Mouse (Mus musculus) MEL (cell line): ENCODE results near the gene Mup6.

Source experiments
- CHD1 ChIP-seq: IDR thresholded peaks from 2 replicates; pipeline ENCODE4 v1.6.1; 2012; ENCODE audit warnings: low read depth, mild to moderate bottlenecking, inconsistent platforms, low read length, improper control_type of control experiment
- EP300 ChIP-seq, 2 experiments: IDR thresholded peaks; 2 replicates each; pipeline ENCODE4 v1.6.1; 2011; ENCODE audit warnings: improper control_type of control experiment in 2 of 2, low read length in 2 of 2, low read depth in 1 of 2, mild to moderate bottlenecking in 1 of 2
- TAL1 ChIP-seq: IDR thresholded peaks from 2 replicates; pipeline ENCODE4 v1.6.1; 2012; ENCODE audit warnings: mild to moderate bottlenecking, inconsistent platforms, low read length, moderate library complexity, mixed read lengths

DNA sequence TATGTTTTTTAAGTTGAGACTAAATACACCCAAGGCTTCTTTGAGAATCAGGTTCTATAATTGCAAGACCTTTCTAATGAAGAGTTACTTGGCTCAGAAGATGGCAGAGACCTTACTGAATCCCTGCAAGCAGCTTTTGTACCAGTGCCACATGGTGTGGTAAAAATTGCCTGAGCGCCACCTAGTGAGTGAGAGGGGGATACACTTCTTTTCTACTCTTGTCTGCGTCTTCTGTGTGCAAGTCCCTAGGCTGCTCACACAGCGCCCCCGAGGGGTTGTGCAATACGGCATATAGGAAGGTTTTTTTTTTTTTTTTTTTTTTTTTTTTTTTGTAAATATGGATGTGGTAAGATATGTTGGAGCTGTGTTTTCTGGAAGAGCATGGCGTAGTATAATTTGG, 35.7 kb upstream of the Mup6 start:
- TF ChIP-seq CHD1 (no peak), TAL1 (no peak), EP300 (IDR thresholded peaks at IDR 0.05; ENCODE audit: low read depth in 1 of 2, low read length in 2 of 2) (no peak)
